Mouse (Mus musculus) adrenal gland, adult 2 months (tissue): ENCODE data around the gene Rgs7bp. TPM values are rescaled to one million over a fixed set of nuclear protein-coding genes. Genes with fewer than 3 reads are reported as not detected.

ENCODE experiments used
- DNase-seq: peaks from one replicate; pipeline ENCODE4 v3.0.0; 2021
- polyA plus RNA-seq: library from polyadenylated mRNA; depleted of rRNA; stranded (reverse); fragments of >200 nt; gene quantifications from 2 replicates; pipeline ENCODE4 v1.2.3, GENCODE M21; 2012
- total RNA-seq, 2 experiments: library from RNA; stranded (reverse); gene quantifications; 2 replicates each; pipeline ENCODE4 v1.2.3; 2021

The Rgs7bp gene
- total and polyA plus RNA-seq, 3 experiments, result 0.37 to 1.6 (median 1.2) TPM

DNA sequence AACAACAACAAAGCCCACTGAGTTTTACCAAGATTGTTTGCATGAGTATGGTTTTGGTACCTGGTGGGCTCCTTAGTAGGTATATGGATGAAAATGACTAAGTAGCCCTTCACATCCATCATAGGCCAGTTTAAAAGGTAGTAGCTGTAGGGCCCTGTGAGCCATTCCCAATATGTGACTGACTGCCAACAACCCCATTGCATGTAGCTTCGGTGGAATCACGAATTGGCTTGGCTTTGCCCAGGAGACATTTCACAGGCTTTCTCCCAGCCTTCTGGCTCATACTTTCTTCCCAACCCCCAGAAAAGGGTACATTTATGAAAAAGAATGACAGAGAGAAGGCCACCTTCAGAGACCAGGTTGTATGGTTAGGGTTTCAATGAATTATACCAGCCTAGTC is 45.8 kb downstream of the Rgs7bp start:
- DNase-seq, result no peak

GRCm38 (mm10) chr13:105002831-105003157 is 51.9 kb downstream of the Rgs7bp start:
- DNase-seq, result no peak

DNA sequence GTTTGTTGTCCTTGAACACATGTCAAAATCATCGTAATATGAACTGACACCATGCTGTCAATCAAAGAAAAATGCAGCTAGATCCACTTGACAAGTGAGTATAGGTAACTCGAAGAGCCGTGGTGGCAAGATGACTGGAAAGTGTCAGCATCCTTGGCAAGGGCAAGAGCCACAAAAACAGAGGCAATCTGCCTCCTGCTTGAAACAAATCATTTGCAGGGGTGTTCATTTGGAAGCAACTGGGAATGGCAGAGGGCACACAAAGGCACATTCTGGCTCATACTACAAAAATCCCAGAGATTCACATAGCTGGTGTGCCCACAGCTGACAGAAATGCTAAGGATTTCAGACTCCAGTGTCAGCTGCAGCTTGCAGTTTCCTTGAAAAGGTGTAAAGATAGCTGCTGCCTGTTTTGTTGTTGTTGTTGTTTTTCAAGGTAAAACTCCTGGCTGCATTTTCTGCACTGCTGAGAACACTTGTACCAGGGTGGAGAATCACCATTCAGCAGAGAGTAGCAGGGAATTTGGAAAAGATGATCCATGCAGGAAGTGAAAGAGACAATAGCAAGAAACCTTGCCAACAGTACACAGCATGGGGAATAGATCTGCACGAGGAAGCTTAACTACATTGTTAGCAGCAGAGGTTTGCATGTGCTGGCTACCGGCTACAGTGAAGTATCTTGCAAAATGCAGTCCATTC is 52.4 kb downstream of the Rgs7bp start:
- no peak for DNase-seq

- DNase-seq, result no peak
These were observed 53.0 kb downstream of the Rgs7bp start for GRCm38 (mm10) chr13:105001714-105002113.

- DNase-seq, result no peak
These were observed 65.9 kb downstream of the Rgs7bp start for GRCm38 (mm10) chr13:104988811-104989258.

DNA sequence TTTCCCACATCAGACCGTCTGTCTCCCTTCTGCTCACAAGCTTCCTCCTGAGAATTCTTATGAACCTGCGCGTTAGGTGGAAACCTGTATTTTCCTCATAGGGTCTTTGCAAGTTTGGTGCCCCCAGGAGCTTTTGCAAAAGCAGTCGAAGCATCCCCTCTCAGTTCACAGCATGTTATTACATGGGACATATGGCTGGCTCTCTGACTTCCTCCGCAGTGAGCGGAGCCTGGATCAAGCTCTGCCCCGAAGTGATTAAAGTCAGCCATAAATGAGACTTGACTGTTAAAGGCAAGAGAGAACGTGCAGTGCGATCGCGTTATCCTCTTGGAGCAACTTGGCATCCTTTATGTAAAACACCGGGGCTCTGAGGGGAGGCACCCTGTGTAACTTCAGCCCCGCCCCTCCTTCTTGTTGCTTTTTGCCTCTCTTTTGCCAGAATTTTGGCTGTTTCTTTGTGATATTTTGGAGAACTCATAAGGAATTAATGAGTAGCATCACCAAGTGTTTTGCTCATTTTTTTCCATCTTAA is 66.7 kb downstream of the Rgs7bp start:
- no peak for DNase-seq

GRCm38 (mm10) chr13:104985691-104986090 is 69.0 kb downstream of the Rgs7bp start:
- DNase-seq, result no peak

DNA sequence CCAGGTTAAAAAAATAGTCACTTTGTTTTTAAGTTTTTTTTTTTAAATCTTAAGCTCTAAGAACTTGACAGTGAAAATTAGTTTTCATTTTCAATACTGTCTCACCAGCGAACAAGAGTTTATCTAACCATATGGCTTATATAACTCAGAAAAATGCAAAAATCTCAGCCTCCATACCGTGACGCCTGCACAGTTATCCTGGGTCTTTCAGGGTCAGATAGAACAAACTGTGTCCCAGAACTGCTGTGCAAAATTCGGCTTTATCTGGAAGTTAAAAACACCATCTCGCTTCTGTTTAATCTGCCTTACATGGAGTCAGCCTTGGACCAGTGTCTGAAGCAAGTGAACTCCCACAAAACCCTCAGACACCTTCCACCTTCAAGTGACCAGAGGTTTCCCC is 70.7 kb downstream of the Rgs7bp start:
- DNase-seq, result no peak

- DNase-seq, result no peak
These were observed 71.9 kb downstream of the Rgs7bp start for GRCm38 (mm10) chr13:104982781-104983353.

GRCm38 (mm10) chr13:104978176-104978575 is 76.6 kb downstream of the Rgs7bp start:
- DNase-seq, result no peak

GRCm38 (mm10) chr13:104967486-104967885 is 87.2 kb downstream of the Rgs7bp start:
- DNase-seq, result no peak

GRCm38 (mm10) chr13:104963716-104964115 is 91.0 kb downstream of the Rgs7bp start:
- DNase-seq, result no peak

DNA sequence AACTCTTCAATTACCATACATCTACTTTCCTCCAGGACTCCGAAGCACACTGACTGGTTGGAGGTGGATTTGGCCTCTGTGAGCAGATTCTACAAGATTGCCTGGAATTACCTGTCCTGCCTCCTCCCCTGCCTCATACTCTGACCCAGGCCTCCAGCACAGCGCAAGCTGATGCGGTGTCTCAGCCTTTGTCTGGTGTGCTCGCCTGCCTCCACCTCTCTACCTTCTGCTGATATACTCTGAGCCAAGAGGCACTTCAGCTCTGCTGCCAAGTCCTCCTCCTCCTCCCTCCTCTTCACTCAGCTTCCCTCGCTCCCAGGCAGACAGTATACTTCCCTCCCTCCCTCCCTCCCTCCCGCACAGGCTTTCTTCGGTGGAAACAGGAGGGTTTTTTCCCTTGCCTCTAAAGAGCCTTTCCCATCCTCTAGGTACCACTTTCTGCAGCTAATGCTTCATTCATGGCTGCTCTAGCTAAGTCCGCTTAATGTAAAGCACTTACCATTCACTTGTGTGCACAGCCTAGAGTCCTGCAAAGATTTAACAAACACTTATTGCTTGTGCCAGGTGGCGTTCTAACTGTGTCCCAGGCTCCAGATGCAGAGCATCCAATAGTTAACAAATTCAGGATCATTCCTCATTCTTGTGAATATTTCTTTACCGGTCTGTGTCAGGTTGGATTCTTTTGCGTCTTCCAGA is 91.9 kb downstream of the Rgs7bp start:
- no peak for DNase-seq

GRCm38 (mm10) chr13:104962166-104962565 is 92.6 kb downstream of the Rgs7bp start:
- no peak for DNase-seq

DNA sequence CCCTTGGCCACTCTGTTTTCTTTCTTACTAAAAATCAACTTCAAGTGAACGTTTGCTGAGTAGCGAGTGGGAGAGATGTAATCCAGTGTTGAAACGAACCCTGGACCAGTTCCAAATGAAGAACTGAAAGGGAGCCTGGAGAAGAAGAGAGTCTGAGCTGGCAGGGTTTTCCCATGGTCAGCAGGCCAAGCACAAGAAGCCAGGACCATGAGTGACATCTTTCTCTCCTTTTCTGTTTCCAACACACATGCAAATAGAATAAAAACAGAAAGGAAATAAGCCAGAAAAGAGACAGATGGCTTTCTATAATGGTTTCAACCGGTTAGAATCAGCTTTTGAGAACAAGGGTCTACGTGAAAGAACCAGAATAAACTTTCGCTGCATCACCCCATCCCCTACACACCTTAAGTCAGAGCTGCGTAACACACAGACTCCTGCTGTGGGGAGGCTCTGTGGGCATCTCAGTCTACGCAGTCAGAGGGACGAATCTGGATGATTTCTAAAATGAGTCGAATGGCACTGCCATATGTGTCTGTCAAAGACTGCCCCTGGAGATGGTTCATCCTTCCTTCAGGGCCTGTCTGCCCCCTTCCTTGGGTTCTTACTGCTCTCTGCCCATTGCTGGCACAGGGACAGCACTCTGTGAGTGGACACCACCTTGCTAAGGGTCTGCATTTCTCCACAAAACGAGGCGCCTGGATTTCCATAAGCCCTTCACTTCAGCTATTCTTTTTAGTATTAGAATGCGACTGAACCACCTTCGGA is 93.6 kb downstream of the Rgs7bp start:
- DNase-seq, result no peak

DNA sequence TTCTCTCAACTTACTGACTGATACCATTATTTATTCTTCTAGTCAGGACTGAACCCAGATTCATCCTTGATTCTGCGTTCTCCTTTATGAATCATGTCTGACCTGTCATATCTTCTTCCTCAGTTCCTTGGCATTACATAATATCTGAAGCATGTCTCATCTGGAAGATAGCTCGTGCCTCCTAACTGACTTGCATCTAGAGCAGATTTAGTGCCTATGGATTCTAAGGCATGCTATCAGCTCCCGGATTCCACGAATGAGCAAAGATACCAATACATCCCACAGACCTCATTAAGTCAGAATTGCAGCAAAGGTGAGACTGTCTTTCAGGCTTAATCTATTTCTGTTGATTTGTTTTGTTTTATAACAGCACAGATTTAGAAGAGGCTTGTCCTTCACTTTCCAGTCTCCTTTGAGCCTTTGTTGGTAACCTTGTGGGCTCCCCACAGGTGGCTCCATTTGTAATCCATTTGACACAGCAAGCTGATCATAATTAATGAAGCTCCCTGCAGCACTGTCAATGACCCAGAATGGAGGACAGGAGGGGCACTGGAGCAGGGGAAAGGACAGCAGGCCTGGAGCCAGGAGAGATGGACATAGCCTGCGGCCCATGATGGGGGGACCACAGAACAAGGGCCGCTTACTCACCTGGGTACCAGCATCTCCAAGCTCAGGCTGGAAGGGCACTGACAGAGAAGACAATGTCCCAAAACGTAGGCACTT is 94.4 kb downstream of the Rgs7bp start:
- DNase-seq, result no peak

- no peak for DNase-seq
These were observed 95.0 kb downstream of the Rgs7bp start for GRCm38 (mm10) chr13:104959733-104960132.

- peak; percentile 72 for DNase-seq
These were observed 106.8 kb downstream of the Rgs7bp start for GRCm38 (mm10) chr13:104947958-104948357.

GRCm38 (mm10) chr13:104940483-104940882 is 114.2 kb downstream of the Rgs7bp start:
- DNase-seq, result no peak

GRCm38 (mm10) chr13:104939856-104940255 is 114.9 kb downstream of the Rgs7bp start:
- peak; percentile 26 for DNase-seq

- no peak for DNase-seq
These were observed 115.7 kb downstream of the Rgs7bp start for GRCm38 (mm10) chr13:104938966-104939593.
